Mouse (Mus musculus) cerebellum, adult 2 months (tissue): ENCODE measurements around the gene Serpinb9b.

ENCODE experiments used
- CTCF ChIP-seq: fragments of 200-500 bp; IDR thresholded peaks from 2 replicates; pipeline ENCODE4 v1.5.1; 2011; ENCODE audit warnings: low read depth, mild to moderate bottlenecking, control low read depth, low read length, moderate library complexity, borderline replicate concordance; ENCODE audit not compliant: insufficient read depth
- POLR2A ChIP-seq: fragments of 200-500 bp; IDR thresholded peaks from 2 replicates; pipeline ENCODE4 v1.6.1; 2011; ENCODE audit warnings: low read length, control low read depth, borderline replicate concordance; ENCODE audit not compliant: insufficient read depth

DNA sequence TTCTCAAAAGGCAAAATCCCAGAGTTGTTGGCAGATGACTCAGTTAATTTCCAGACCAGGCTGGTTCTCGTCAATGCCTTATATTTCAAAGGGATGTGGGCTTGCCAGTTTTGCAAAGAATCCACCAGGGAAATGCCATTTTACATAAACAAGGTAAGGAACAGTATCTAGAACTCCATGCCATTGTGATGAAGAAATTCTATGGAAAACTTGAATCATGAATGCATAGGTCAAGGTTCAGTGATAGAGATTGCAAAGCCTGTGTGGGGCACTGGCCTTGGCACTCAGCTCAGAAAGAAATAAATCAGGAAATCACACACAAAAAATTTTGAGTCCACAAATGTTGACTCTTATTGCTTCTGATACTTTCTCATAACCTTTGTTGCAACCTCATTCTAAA, 8.3 kb downstream of the Serpinb9b start:
- TF ChIP-seq POLR2A: no peak
- TF ChIP-seq CTCF: no peak
